Mouse (Mus musculus) ES-Bruce4 (cell line): ENCODE measurements around the gene Fam107a.

ENCODE experiments used
- CTCF ChIP-seq: IDR thresholded peaks from one replicate; pipeline ENCODE4 v1.8.1; 2011; ENCODE audit warnings: low read depth, low read length
- POLR2A ChIP-seq: IDR thresholded peaks from one replicate; pipeline ENCODE4 v1.8.1; 2011; ENCODE audit warnings: low read length; ENCODE audit not compliant: insufficient read depth

- TF ChIP-seq CTCF: no peak
- no peak for TF ChIP-seq POLR2A
Measured at GRCm38 (mm10) chr14:8331307-8331905, 13.6 kb upstream of the Fam107a start.
